Mouse (Mus musculus): ENCODE results near the gene Tnp1. TPM values are rescaled to one million over a fixed set of nuclear protein-coding genes. Genes with fewer than 3 reads are reported as not detected.

The Tnp1 gene
- not detected in 2 replicates for polyA plus RNA-seq (2021; fragmentation: Nextera tagmentation)
- long read RNA-seq, experiment 1 = 0 reads
- long read RNA-seq, experiment 2 = 0 reads

GRCm38 (mm10) chr1:73015731-73016130, at the start of gene Tnp1:
Gene Tnp1, minus strand, starts transcription at chr1:73015909.

Other genes starting within 250 kb of the Tnp1 start
- 54.0 and 151 TPM in 2 replicates for gene Igfbp2, start 191.4 kb downstream of the Tnp1 start, polyA plus RNA-seq (2021; fragmentation: Nextera tagmentation)
- 8.2 TPM in 2 replicates for gene Igfbp5, start 141.0 kb downstream of the Tnp1 start, polyA plus RNA-seq (2021; fragmentation: Nextera tagmentation)

Measured in layer of hippocampus, adult 6 months (tissue).